Comparison of ENCODE assay signal across 7 mouse cellular contexts in genomic region chr5:111414192-111414591, GRCm38 (mm10). TPM values are rescaled to one million over a fixed set of nuclear protein-coding genes. Genes with fewer than 3 reads are reported as not detected.
DNase-seq lines count a peak whose midpoint lies in the region; ATAC-seq lines count a peak whose summit lies in the region.

No protein-coding gene starts in this region.

- no peak overlapping the region for H3K4me3 ChIP-seq in limb, embryonic 11.5 days (ENCODE audit: low read depth, low read length)
- no peak overlapping the region for H3K4me3 ChIP-seq in midbrain, embryonic 15.5 days

- no peaks in the 10 kb centered on the region for H3K9me3 ChIP-seq in limb, embryonic 11.5 days (ENCODE audit: control insufficient read depth, low read length)
- no peaks in the 10 kb centered on the region for H3K9me3 ChIP-seq in midbrain, embryonic 15.5 days

- 0 out of 2 replicates have a peak, but pooled peaks have one; percentile 6 for ATAC-seq in limb, embryonic 11.5 days (ENCODE audit: insufficient number of reproducible peaks, low FRiP score, low TSS enrichment, low read depth)
- ATAC-seq in midbrain, embryonic 15.5 days (replicated peaks): peak; percentile 58

- peaks cover 28% of the 10 kb centered on the region for H3K4me1 ChIP-seq in limb, embryonic 11.5 days (ENCODE audit: control insufficient read depth, insufficient read depth, low read length)
- H3K4me1 ChIP-seq in midbrain, embryonic 15.5 days: peaks cover 32% of the 10 kb centered on the region

- peak; percentile 64 for DNase-seq in ZHBTc4 (ENCODE audit: low read depth, low spot score)
- DNase-seq in cerebellum, postnatal 4 days (ENCODE audit: low spot score in 2 of 2): peak; percentile 63 to 81
- DNase-seq in gastrocnemius, postnatal 25 days: peak; percentile 77
- peak; percentile 40 for DNase-seq in kidney, adult 11 months
- DNase-seq in limb, embryonic 11.5 days (ENCODE audit: low spot score): peak; percentile 84
- peak; percentile 46 to 47 for DNase-seq in spleen, postnatal 36 days (ENCODE audit: low spot score in 2 of 2)

- no peak overlapping the region for H3K9ac ChIP-seq in limb, embryonic 11.5 days (ENCODE audit: low read length)
- H3K9ac ChIP-seq in midbrain, embryonic 15.5 days: no peak overlapping the region; the same call in 1 of the 2 replicates

- no peak overlapping the region for H3K27ac ChIP-seq in limb, embryonic 11.5 days (replicated peaks; ENCODE audit: low read depth, low read length)
- H3K27ac ChIP-seq in midbrain, embryonic 15.5 days: peak overlapping the region; percentile 94

- peaks cover 40% of the 10 kb centered on the region for H3K27me3 ChIP-seq in limb, embryonic 11.5 days (ENCODE audit: control insufficient read depth, insufficient read depth, low read length)
- H3K27me3 ChIP-seq in midbrain, embryonic 15.5 days (replicated peaks): no peaks in the 10 kb centered on the region

- 2% methylated on average over 5 of the region's 5 CpGs for WGBS in limb, embryonic 11.5 days
- 0% methylated on average over 5 of the region's 5 CpGs for WGBS in midbrain, embryonic 15.5 days

- H3K4me2 ChIP-seq in limb, embryonic 11.5 days (ENCODE audit: low read depth, severe bottlenecking): no peak overlapping the region
- H3K4me2 ChIP-seq in midbrain, embryonic 15.5 days: peak overlapping the region; percentile 78

- H3K36me3 ChIP-seq in limb, embryonic 11.5 days (ENCODE audit: control insufficient read depth, insufficient read depth, low read length): no peaks in the 10 kb centered on the region
- no peaks in the 10 kb centered on the region for H3K36me3 ChIP-seq in midbrain, embryonic 15.5 days (replicated peaks)

RNA-seq across cellular contexts. Expression of gene Mn1, which starts 3.0 kb away (rescaled TPM):
- total RNA-seq in gastrocnemius, postnatal 25 days (2021): 10 to 100 TPM; 49.1 to 75.2 TPM
- polyA plus RNA-seq in limb, embryonic 11.5 days (2014; fragmentation: Nextera tagmentation; extraction: Ambion mirVana): 11.0 and 12.4 TPM in 2 replicates
- 60.1 and 64.8 TPM in 2 replicates for polyA plus RNA-seq in midbrain, embryonic 15.5 days (2015; fragmentation: Nextera tagmentation; extraction: Ambion mirVana)
